Mouse (Mus musculus) forebrain, embryonic 13.5 days (tissue): Measurements from ENCODE around the gene Olfr235. TPM values are rescaled to one million over a fixed set of nuclear protein-coding genes. Genes with fewer than 3 reads are reported as not detected.
"Not testable (repeated sequence)": the region's sequence is repeated elsewhere in the genome, so short reads cannot be mapped to it uniquely, and the experiment has no call there.

ENCODE experiments used
- ATAC-seq: fragments of 200-750 bp; cut with Nextera tagmentation; 2 replicates; pipeline ENCODE4 v1.8.0; 2017
- H3K27ac ChIP-seq: fragments of 300-500 bp; sonication (generic); 2 replicates; pipeline ENCODE4 v1.5.1; 2015; ENCODE audit warnings: inconsistent platforms, mild to moderate bottlenecking, moderate library complexity
- H3K27me3 ChIP-seq: fragments of 300-500 bp; sonication (generic); 2 replicates; pipeline ENCODE4 v1.6.1; 2015; ENCODE audit warnings: mild to moderate bottlenecking, inconsistent platforms
- H3K36me3 ChIP-seq: fragments of 300-500 bp; sonication (generic); 2 replicates; pipeline ENCODE4 v1.6.1; 2015; ENCODE audit warnings: mild to moderate bottlenecking, inconsistent platforms; ENCODE audit not compliant: poor library complexity, severe bottlenecking
- H3K4me1 ChIP-seq: fragments of 300-500 bp; sonication (generic); 2 replicates; pipeline ENCODE4 v1.6.1; 2015; ENCODE audit warnings: inconsistent platforms
- H3K4me2 ChIP-seq: fragments of 300-500 bp; sonication (generic); 2 replicates; pipeline ENCODE4 v1.6.1; 2015; ENCODE audit warnings: inconsistent platforms, mild to moderate bottlenecking, moderate library complexity
- H3K4me3 ChIP-seq: fragments of 300-500 bp; sonication (generic); 2 replicates; pipeline ENCODE4 v1.5.1; 2015; ENCODE audit warnings: mild to moderate bottlenecking, inconsistent platforms
- H3K9ac ChIP-seq: fragments of 300-500 bp; sonication (generic); 2 replicates; pipeline ENCODE4 v1.6.1; 2015; ENCODE audit warnings: mild to moderate bottlenecking, inconsistent platforms
- H3K9me3 ChIP-seq: fragments of 300-500 bp; sonication (generic); replicated peaks from 2 replicates; pipeline ENCODE4 v1.6.1; 2016; ENCODE audit warnings: inconsistent platforms
- WGBS: fragments of 180-500 bp; shearing (Covaris S2); methylation state at CpG from one replicate; pipeline ENCODE4 v1.1.7; 2015; 5-methylcytosine and 5-hydroxymethylcytosine counted together
- polyA plus RNA-seq: library from polyadenylated mRNA; unstranded; fragments of >200 nt; fragmentation: Nextera tagmentation; extraction: Ambion mirVana; gene quantifications from 2 replicates; pipeline ENCODE4 v1.2.1, GENCODE M21; 2015

Olfr235 gene
- not detected in 2 replicates for polyA plus RNA-seq

DNA sequence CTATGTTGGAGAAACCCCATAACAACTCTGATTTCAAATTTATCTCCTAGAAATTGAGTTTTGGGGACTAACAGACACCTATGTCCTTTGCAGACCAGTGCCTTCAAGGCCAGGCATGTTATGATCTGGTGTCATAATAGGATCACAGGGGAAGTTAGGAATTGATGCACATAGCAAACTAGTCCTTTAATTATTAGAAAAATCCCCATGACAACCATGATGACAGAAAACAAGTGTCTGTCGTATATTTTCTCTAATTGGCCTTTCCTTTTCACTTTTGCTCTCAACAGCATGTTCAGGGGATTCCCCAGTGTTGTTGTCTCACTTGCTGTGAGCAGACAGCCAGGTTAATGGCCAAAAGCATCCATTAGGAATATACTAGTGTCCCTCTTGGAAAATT lies at the start of gene Olfr235:
TSS of gene Olfr235 (plus strand) at position 301 of the 400 bp plus-strand sequence.
- H3K9ac ChIP-seq: no peak within 1 kb of the TSS
- no peak within 1 kb of the TSS for H3K27ac ChIP-seq
- WGBS: 77% methylated on average over 1 of the region's 1 CpGs
- no peaks in the 10 kb centered on the region for H3K9me3 ChIP-seq
- H3K4me2 ChIP-seq: no peak within 1 kb of the TSS
- no peak within 1 kb of the TSS for H3K4me3 ChIP-seq
- ATAC-seq: no peak
- H3K36me3 ChIP-seq: no peaks in the 10 kb centered on the region
- no peaks in the 10 kb centered on the region for H3K27me3 ChIP-seq
- no peaks in the 10 kb centered on the region for H3K4me1 ChIP-seq

DNA sequence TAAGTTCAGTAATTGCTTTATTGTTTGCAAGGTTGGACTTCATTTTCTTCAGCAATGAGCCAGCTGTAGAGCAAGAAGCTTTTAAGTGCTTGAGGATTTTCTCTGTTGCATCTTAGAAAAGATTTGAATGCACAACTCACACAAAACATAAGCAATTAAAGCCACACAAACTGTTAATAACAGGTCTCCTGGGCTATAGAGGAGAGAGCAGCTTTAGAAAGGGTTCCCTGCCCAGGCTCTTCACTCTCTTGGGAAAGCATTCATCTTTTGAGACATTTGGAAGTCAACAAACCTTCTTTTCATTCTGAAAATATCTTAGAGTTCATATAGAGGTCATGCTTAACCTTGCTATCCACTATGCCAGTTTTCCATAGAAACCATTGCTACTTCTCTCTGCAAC lies 28.3 kb upstream of the Olfr235 start, which contains the start of gene Olfr1432:
TSS of gene Olfr1432 (minus strand) at position 101 of the 400 bp plus-strand sequence.
- ATAC-seq, H3K27ac ChIP-seq, H3K4me3 ChIP-seq: not testable (repeated sequence)

GRCm38 (mm10) chr19:12241559-12241958 lies 19.3 kb upstream of the Olfr235 start, which contains the start of gene Olfr262:
Gene Olfr262, minus strand, starts transcription at chr19:12241659.
- no peak within 1 kb of the TSS for H3K4me3 ChIP-seq
- H3K9ac ChIP-seq: no peak within 1 kb of the TSS
- 79% methylated on average over 1 of the region's 1 CpGs for whole genome bisulfite sequencing
- H3K9me3 ChIP-seq: no peaks in the 10 kb centered on the region
- H3K4me1 ChIP-seq: no peaks in the 10 kb centered on the region
- no peaks in the 10 kb centered on the region for H3K27me3 ChIP-seq
- no peak within 1 kb of the TSS for H3K4me2 ChIP-seq
- H3K36me3 ChIP-seq: no peaks in the 10 kb centered on the region
- ATAC-seq: no peak
- H3K27ac ChIP-seq: no peak within 1 kb of the TSS

More for the DNA sequence above, 28.3 kb upstream of the Olfr235 start, which contains the start of gene Olfr1432:
- H3K4me2 ChIP-seq, H3K9ac ChIP-seq, H3K27me3 ChIP-seq, H3K9me3 ChIP-seq, H3K4me1 ChIP-seq, H3K36me3 ChIP-seq: not testable (repeated sequence)

DNA sequence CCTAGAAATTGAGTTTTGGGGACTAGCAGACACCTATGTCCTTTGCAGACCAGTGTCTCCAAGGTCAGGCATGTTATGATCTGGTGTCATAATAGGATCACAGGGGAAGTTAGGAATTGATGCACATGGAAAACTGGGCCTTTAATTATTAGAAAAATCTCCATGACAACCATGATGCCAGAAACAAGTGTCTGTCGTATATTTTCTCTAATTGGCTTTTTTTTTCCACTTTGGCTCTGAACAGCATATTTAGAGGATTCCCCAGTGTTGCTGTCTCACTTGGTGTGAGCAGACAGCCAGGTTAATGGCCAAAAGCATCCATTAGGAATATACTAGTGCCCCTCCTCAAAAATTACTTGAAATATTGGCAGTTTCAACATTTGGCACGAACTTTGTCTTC lies 18.7 kb downstream of the Olfr235 start, which contains the start of gene Olfr1434:
TSS of gene Olfr1434 (plus strand) at position 301 of the 400 bp plus-strand sequence.
- Histone ChIP-seq H3K4me3 (no peak within 1 kb of the TSS), H3K27ac (no peak within 1 kb of the TSS), H3K4me1 (no peaks in the 10 kb centered on the region), H3K4me2 (no peak within 1 kb of the TSS), H3K9ac (no peak within 1 kb of the TSS), H3K36me3 (no peaks in the 10 kb centered on the region), H3K9me3 (no peaks in the 10 kb centered on the region), H3K27me3 (no peaks in the 10 kb centered on the region)
- WGBS: 81% methylated on average over 2 of the region's 2 CpGs
- ATAC-seq: no peak

GRCm38 (mm10) chr19:12292979-12293378 lies 32.1 kb downstream of the Olfr235 start:
- no peak for ATAC-seq

GRCm38 (mm10) chr19:12299030-12299429 lies 38.2 kb downstream of the Olfr235 start, which contains the start of gene Olfr1436:
Gene Olfr1436, minus strand, starts transcription at chr19:12299130.
- not testable (repeated sequence) for H3K9me3 ChIP-seq, H3K27me3 ChIP-seq, H3K4me3 ChIP-seq, H3K4me2 ChIP-seq, H3K4me1 ChIP-seq, ATAC-seq, H3K36me3 ChIP-seq, H3K27ac ChIP-seq, H3K9ac ChIP-seq
- WGBS: 78% methylated on average over 1 of the region's 1 CpGs

More at GRCm38 (mm10) chr19:12292979-12293378, 32.1 kb downstream of the Olfr235 start:
- H3K4me3 ChIP-seq: no peak overlapping the region
- H3K27ac ChIP-seq: no peak overlapping the region
- H3K36me3 ChIP-seq: no peaks in the 10 kb centered on the region
- H3K4me1 ChIP-seq: no peaks in the 10 kb centered on the region
- H3K27me3 ChIP-seq: no peaks in the 10 kb centered on the region
- no peaks in the 10 kb centered on the region for H3K9me3 ChIP-seq
- H3K4me2 ChIP-seq: no peak overlapping the region
- no peak overlapping the region for H3K9ac ChIP-seq

Other genes starting within 250 kb of the Olfr235 start
- not detected in 2 replicates for gene Olfr1423, start 219.7 kb upstream of the Olfr235 start, polyA plus RNA-seq
- gene Olfr1424, start 198.3 kb upstream of the Olfr235 start, polyA plus RNA-seq: not detected in 2 replicates
- not detected in 2 replicates for gene Olfr1425, start 183.3 kb upstream of the Olfr235 start, polyA plus RNA-seq
- gene Olfr1426, start 169.0 kb upstream of the Olfr235 start, polyA plus RNA-seq: not detected in 2 replicates
- gene Olfr1427, start 157.7 kb upstream of the Olfr235 start, polyA plus RNA-seq: not detected in 2 replicates
- gene Olfr1428, start 145.1 kb upstream of the Olfr235 start, polyA plus RNA-seq: not detected in 2 replicates
- not detected in 2 replicates for gene Olfr76, start 137.8 kb upstream of the Olfr235 start, polyA plus RNA-seq
- not detected in 2 replicates for gene Olfr1555-ps1, start 90.9 kb upstream of the Olfr235 start, polyA plus RNA-seq
- not detected in 2 replicates for gene Olfr1431, start 60.4 kb upstream of the Olfr235 start, polyA plus RNA-seq
- not detected in 2 replicates for gene Olfr1432, start 28.4 kb upstream of the Olfr235 start, polyA plus RNA-seq
- gene Olfr262, start 19.4 kb upstream of the Olfr235 start, polyA plus RNA-seq: not detected in 2 replicates
- not detected in 2 replicates for gene Olfr1434, start 18.8 kb downstream of the Olfr235 start, polyA plus RNA-seq
- gene Olfr1436, start 38.1 kb downstream of the Olfr235 start, polyA plus RNA-seq: not detected in 2 replicates
- gene Olfr1437, start 64.1 kb downstream of the Olfr235 start, polyA plus RNA-seq: not detected in 2 replicates
- gene Olfr1438-ps1, start 74.9 kb downstream of the Olfr235 start, polyA plus RNA-seq: not detected in 2 replicates
- not detected in 2 replicates for gene Olfr1440, start 126.2 kb downstream of the Olfr235 start, polyA plus RNA-seq
- gene Olfr1441, start 156.4 kb downstream of the Olfr235 start, polyA plus RNA-seq: not detected in 2 replicates
- gene Pfpl, start 166.9 kb downstream of the Olfr235 start, polyA plus RNA-seq: not detected in 2 replicates
- gene Mpeg1, start 199.7 kb downstream of the Olfr235 start, polyA plus RNA-seq: 0.30 and 0.48 TPM in 2 replicates
- 16.9 and 20.0 TPM in 2 replicates for gene Dtx4, start 240.4 kb downstream of the Olfr235 start, polyA plus RNA-seq